Mouse (Mus musculus) kidney, adult 9 months (tissue): ENCODE data around the gene Entpd4b.
"Not testable (repeated sequence)": the region's sequence is repeated elsewhere in the genome, so short reads cannot be mapped to it uniquely, and the experiment has no call there.

Experiments
- DNase-seq: peaks from one replicate; pipeline ENCODE4 v3.0.0; 2022

Entpd4b gene

GRCm38 (mm10) chr14:69555110-69555831 is at the start of gene Entpd4b:
Entpd4b (plus strand) TSS chr14:69555424.
- not testable (repeated sequence) for DNase-seq

DNA sequence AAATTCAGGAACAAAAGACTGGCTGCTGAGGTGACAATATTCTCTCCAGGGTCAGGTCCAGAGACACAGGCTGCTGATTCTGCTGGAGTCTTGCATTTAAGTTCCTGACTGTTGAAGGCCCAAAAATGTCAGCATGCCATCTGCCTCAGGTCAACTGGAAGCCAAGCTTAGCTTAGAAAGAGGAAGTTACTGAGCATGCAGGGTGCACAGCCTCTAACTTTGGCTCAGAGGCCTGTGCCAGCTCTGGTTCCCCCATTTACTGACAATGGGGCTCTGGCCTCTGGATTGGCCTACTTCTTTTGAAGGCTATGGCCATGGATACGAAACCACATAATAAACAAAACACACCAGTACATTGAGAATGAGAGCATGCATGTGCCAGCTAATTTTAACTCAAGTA is 48.2 kb upstream of the Entpd4b start:
- DNase-seq: not testable (repeated sequence)

GRCm38 (mm10) chr14:69512449-69512848 is 42.8 kb upstream of the Entpd4b start, which contains the start of gene Gm27179:
Gm27179 (minus strand) TSS chr14:69512549.
- not testable (repeated sequence) for DNase-seq

- DNase-seq: not testable (repeated sequence)
Measured at GRCm38 (mm10) chr14:69520810-69521209, 34.4 kb upstream of the Entpd4b start.

DNA sequence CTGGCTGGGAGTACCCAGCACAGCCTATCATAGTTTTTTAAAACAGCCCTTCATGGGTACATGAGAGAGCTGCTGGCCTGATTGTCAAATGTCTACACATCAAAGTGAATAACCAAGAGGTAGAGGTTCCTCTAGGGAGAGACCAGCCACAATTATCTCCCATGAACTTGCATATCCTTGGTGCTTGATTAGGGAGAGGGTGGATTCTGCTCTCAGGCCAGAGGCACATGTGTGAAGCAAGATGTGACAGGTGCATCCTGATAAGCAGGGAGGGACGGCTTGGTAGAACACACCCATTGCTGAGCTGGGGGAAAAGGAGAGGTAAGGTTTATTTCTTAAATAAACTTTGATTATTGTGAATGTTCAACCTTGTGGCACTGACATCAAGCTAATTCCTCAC is 32.2 kb upstream of the Entpd4b start:
- DNase-seq: not testable (repeated sequence)

DNA sequence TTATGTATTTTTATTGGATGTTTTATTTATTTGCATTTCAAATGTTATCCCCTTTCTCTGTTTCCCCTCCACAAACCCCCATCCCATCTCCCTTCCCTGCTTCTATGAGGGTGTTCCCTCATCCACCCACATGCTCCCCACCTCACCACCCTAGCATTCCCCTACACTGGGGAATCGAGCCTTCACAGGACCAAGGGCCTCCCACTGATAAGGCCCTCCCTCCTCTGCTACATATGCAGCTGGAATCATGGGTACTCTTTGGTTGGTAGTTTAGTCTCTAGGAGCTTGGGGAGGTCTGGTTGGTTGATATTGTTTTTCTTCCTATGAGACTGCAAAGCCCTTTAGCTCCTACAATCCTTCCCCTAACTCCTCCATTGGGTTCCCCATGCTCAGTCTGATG is 29.0 kb upstream of the Entpd4b start:
- DNase-seq: not testable (repeated sequence)

DNA sequence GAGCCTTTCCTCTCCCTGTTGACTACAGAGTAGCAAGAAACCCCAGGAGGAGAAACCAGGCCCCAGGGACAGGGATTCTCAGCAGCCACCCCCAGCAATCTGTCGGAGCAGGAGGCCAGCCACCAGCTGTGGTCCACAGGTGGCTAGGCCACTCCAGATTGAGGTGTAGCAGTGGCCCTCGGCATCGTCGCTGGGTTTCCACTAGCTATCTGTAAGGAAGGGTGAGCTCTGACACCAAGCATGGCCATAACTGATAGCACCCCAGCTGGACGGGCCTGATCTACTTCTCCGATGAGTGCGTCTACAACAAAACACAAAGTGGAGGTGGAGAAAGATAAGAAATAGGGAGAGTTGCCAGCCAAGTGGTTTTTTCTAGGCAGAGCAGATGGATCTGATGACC is 18.7 kb upstream of the Entpd4b start:
- DNase-seq: not testable (repeated sequence)

- not testable (repeated sequence) for DNase-seq
Measured at GRCm38 (mm10) chr14:69540113-69540512, 15.1 kb upstream of the Entpd4b start.

DNA sequence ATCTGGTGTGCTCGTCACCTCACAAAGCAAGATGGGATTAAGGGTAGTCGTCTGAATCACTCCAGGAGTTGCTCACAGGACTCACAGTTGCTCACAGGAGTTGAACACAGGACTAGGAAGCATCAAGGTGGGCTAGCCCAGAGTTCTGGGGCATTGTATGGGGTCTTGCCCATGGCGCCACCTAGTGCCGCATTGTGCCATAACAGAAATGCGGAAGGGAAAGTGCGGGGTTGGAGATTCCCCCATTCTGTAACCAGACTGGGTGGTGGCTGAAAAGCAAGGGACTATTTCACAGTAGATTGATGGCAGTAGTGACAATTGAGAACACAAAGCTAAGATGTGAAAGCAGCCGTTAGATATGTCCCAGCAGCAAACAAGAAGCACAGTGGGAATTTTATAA is 12.5 kb upstream of the Entpd4b start:
- DNase-seq: not testable (repeated sequence)

GRCm38 (mm10) chr14:69544033-69544432 is 11.2 kb upstream of the Entpd4b start:
- not testable (repeated sequence) for DNase-seq

- DNase-seq: not testable (repeated sequence)
Measured at GRCm38 (mm10) chr14:69545052-69545451, 10.2 kb upstream of the Entpd4b start.

DNA sequence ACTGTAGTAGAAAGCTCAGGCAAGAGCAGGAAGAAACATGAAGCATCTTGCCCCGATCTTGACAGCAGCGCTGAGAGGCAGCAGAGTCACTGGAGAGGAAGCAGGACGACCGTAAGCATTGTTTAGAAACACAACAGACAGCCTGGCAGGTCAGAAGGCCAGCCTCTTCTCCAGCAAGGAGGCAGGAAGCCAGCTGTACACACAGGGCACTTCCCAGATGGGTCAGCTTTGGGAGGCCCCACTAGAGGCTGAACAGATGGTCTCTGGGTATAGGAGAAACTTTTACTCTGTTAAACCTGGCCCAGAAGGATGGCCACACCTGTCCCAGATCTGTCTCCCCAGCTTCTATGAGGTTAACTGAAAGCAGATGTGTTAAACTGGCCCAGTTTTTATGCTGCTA is 7.9 kb upstream of the Entpd4b start:
- DNase-seq: not testable (repeated sequence)

GRCm38 (mm10) chr14:69556820-69557219 is 1.6 kb downstream of the Entpd4b start:
- DNase-seq: not testable (repeated sequence)

GRCm38 (mm10) chr14:69557550-69557949 is 2.3 kb downstream of the Entpd4b start:
- not testable (repeated sequence) for DNase-seq
